Mouse (Mus musculus) CH12.LX (cell line): ENCODE measurements around the gene Nelfb. TPM values are rescaled to one million over a fixed set of nuclear protein-coding genes. Genes with fewer than 3 reads are reported as not detected.
A peak's percentile ranks its signal among the peaks of the same experiment; 100 is the strongest.

ENCODE experiments used
- DNase-seq: peaks from one replicate; pipeline ENCODE4 v3.0.0-alpha.2; 2013; ENCODE audit errors: extremely low read depth
- H3K27ac ChIP-seq: 2 replicates; pipeline ENCODE4 v1.5.1; 2012; ENCODE audit warnings: low read depth, mild to moderate bottlenecking, control low read depth, moderate library complexity; ENCODE audit not compliant: insufficient read depth
- H3K27me3 ChIP-seq: replicated peaks from 2 replicates; pipeline ENCODE3; 2012; ENCODE audit warnings: inconsistent platforms
- H3K36me3 ChIP-seq, 2 experiments: replicated peaks in 1 of 2; 2 replicates each; pipeline versions ENCODE3 to v1.6.1; 2012; ENCODE audit warnings: inconsistent platforms in 1 of 2, low read length in 1 of 2, mild to moderate bottlenecking in 1 of 2, mixed read lengths in 1 of 2, moderate library complexity in 1 of 2; ENCODE audit not compliant: control insufficient read depth in 1 of 2, insufficient read depth in 1 of 2
- H3K4me1 ChIP-seq, 2 experiments: 2 replicates each; pipeline ENCODE4 v1.6.1; 2012; ENCODE audit warnings: inconsistent platforms in 1 of 2, moderate library complexity in 1 of 2; ENCODE audit not compliant: insufficient read depth in 2 of 2, control insufficient read depth in 1 of 2
- H3K4me2 ChIP-seq: 2 replicates; pipeline ENCODE4 v1.6.1; 2012; ENCODE audit warnings: low read depth, mild to moderate bottlenecking, control low read depth; ENCODE audit not compliant: poor library complexity, insufficient read depth, severe bottlenecking
- H3K4me3 ChIP-seq, 3 experiments: fragments of 150-350 bp in 1 of 3; sonication (generic) in 1 of 3; replicated peaks in 1 of 3; 2 replicates each; pipeline versions ENCODE3 to v1.5.1; 2011 to 2012; ENCODE audit warnings: low read depth in 2 of 3, low read length in 2 of 3, mild to moderate bottlenecking in 2 of 3, moderate library complexity in 2 of 3, control low read depth in 1 of 3, improper control_type of control experiment in 1 of 3, inconsistent platforms in 1 of 3, mixed read lengths in 1 of 3; ENCODE audit not compliant: poor library complexity in 1 of 3
- H3K79me2 ChIP-seq: replicated peaks from 2 replicates; pipeline ENCODE4 v1.6.1; 2012; ENCODE audit warnings: mild to moderate bottlenecking, moderate library complexity; ENCODE audit not compliant: control insufficient read depth, poor library complexity, insufficient read depth, severe bottlenecking; ENCODE audit errors: extremely low read depth
- H3K9ac ChIP-seq: 2 replicates; pipeline ENCODE4 v1.6.1; 2012; ENCODE audit warnings: low read depth, mild to moderate bottlenecking, control low read depth, moderate library complexity; ENCODE audit not compliant: insufficient read depth
- H3K9me3 ChIP-seq: replicated peaks from 2 replicates; pipeline ENCODE3; 2012; ENCODE audit warnings: low read length, inconsistent platforms, mixed read lengths
- CHD1 ChIP-seq: IDR thresholded peaks from 2 replicates; pipeline ENCODE4 v1.6.1; 2012; ENCODE audit warnings: low read depth, low read length, improper control_type of control experiment, inconsistent platforms
- CTCF ChIP-seq, 2 experiments: IDR thresholded peaks in 1 of 2; conservative IDR thresholded peaks in 1 of 2; 2 replicates each; pipeline ENCODE4 v1.5.1; 2011 to 2012; ENCODE audit warnings: low read depth in 2 of 2, low read length in 2 of 2, improper control_type of control experiment in 1 of 2, inconsistent platforms in 1 of 2, mild to moderate bottlenecking in 1 of 2, moderate library complexity in 1 of 2
- ELF1 ChIP-seq: IDR thresholded peaks from 2 replicates; pipeline ENCODE4 v1.6.1; 2014; ENCODE audit warnings: low read depth, mild to moderate bottlenecking, inconsistent platforms, low read length, improper control_type of control experiment
- EP300 ChIP-seq: IDR thresholded peaks from 2 replicates; pipeline ENCODE4 v1.6.1; 2011; ENCODE audit warnings: low read length, improper control_type of control experiment
- ETS1 ChIP-seq: conservative IDR thresholded peaks from 2 replicates; pipeline ENCODE4 v1.6.1; 2012; ENCODE audit warnings: low read depth, mild to moderate bottlenecking, inconsistent platforms, low read length, improper control_type of control experiment, moderate library complexity
- GABPA ChIP-seq: IDR thresholded peaks from 2 replicates; pipeline ENCODE4 v1.6.1; 2012; ENCODE audit warnings: low read depth, low read length, improper control_type of control experiment, inconsistent platforms; ENCODE audit not compliant: insufficient replicate concordance
- HCFC1 ChIP-seq: IDR thresholded peaks from 2 replicates; pipeline ENCODE4 v1.6.1; 2012; ENCODE audit warnings: low read depth, mild to moderate bottlenecking, inconsistent platforms, low read length, improper control_type of control experiment
- JUND ChIP-seq: conservative IDR thresholded peaks from 2 replicates; pipeline ENCODE4 v1.6.1; 2011; ENCODE audit warnings: low read depth, low read length, improper control_type of control experiment
- MAX ChIP-seq: IDR thresholded peaks from 2 replicates; pipeline ENCODE4 v1.6.1; 2011; ENCODE audit warnings: low read length, improper control_type of control experiment
- MAZ ChIP-seq: IDR thresholded peaks from 2 replicates; pipeline ENCODE4 v1.6.1; 2012; ENCODE audit warnings: low read depth, mild to moderate bottlenecking, inconsistent platforms, low read length, improper control_type of control experiment, moderate library complexity
- MXI1 ChIP-seq: IDR thresholded peaks from 2 replicates; pipeline ENCODE4 v1.6.1; 2011; ENCODE audit warnings: mild to moderate bottlenecking, low read depth, low read length, improper control_type of control experiment
- RCOR1 ChIP-seq: conservative IDR thresholded peaks from 2 replicates; pipeline ENCODE4 v1.6.1; 2012; ENCODE audit warnings: low read depth, mild to moderate bottlenecking, inconsistent platforms, low read length, improper control_type of control experiment
- SIN3A ChIP-seq: IDR thresholded peaks from 2 replicates; pipeline ENCODE4 v1.6.1; 2012; ENCODE audit warnings: low read length, improper control_type of control experiment, inconsistent platforms
- TBP ChIP-seq: conservative IDR thresholded peaks from 2 replicates; pipeline ENCODE4 v1.6.1; 2011; ENCODE audit warnings: low read depth, low read length, improper control_type of control experiment
- ZC3H11A ChIP-seq: IDR thresholded peaks from 2 replicates; pipeline ENCODE4 v1.6.1; 2012; ENCODE audit warnings: low read depth, mild to moderate bottlenecking, inconsistent platforms, low read length, improper control_type of control experiment
- ZKSCAN1 ChIP-seq: IDR thresholded peaks from 2 replicates; pipeline ENCODE4 v1.6.1; 2012; ENCODE audit warnings: low read depth, inconsistent platforms, low read length, improper control_type of control experiment, borderline replicate concordance
- ZMIZ1 ChIP-seq: IDR thresholded peaks from 2 replicates; pipeline ENCODE4 v1.6.1; 2012; ENCODE audit warnings: low read depth, mild to moderate bottlenecking, inconsistent platforms, low read length, improper control_type of control experiment
- ZNF384 ChIP-seq: IDR thresholded peaks from 2 replicates; pipeline ENCODE4 v1.6.1; 2012; ENCODE audit warnings: low read depth, low read length, improper control_type of control experiment, inconsistent platforms
- dilution Hi-C: fragments of 300-500 bp; cut with MboI; formaldehyde crosslinking; loops from 2 replicates; pipeline ENCODE4 v1.14.3; 2020; ENCODE audit warnings: low sequenced_read_pairs; ENCODE audit not compliant: extremely low pct_unique_long_range_greater_than_20kb, extremely low pct_ligation_motif_present
- in situ Hi-C: fragments of 300-500 bp; cut with MboI; formaldehyde crosslinking; loops from 3 replicates; pipeline ENCODE4 v1.14.3; 2019; ENCODE audit warnings: low sequenced_read_pairs, low pct_ligation_motif_present, low pct_unique_long_range_greater_than_20kb, mixed read lengths
- polyA plus RNA-seq: library from polyadenylated mRNA; unstranded; fragments of >175 nt; gene quantifications from 2 replicates; pipeline ENCODE4 v1.2.1, GENCODE M21; 2012; ENCODE audit warnings: low read depth; ENCODE audit not compliant: insufficient read length
- total RNA-seq, 2 experiments: library from RNA; depleted of rRNA; stranded (reverse); fragments of 300-350 nt in 1 of 2; fragments of >200 nt in 1 of 2; gene quantifications; 2 replicates each; pipeline ENCODE4 v1.2.3; 2012 to 2014

Gene Nelfb
- total and polyA plus RNA-seq, 3 experiments: 53.6 to 58.0 (median 57.0) TPM

DNA sequence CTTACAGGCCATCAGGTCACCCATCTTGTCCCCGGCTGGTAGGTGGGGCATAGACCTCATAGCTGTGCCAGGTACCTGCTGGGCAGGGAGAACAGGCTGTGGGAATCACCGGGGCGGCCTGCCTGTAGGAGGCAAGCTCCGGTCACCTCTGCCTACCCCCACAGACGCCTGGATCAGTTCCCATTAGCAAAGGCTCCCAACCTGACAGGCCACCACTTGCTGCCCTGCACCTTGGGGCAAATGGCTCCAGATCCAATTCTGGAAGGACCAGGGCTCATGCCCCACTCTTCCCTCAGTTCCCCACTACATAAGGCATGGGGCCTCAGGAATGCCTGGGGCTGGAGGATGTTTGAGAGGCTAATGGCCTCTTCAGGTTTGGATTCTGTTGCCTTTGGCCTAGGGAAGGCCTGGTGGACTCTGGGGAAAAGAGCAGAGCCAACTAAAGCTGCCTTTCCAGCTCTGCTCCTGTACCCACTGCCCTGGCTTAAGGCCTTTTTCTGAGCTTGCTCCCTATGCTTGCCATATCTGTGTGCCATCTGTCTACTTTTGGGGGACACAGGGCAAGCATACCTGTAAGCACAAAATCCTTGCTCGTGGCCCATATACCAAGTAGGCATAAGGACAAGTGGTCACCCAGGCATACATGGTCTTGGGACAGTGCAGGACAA is 40.1 kb downstream of the Nelfb start:
- in situ Hi-C loops: no loop called here
- H3K9ac ChIP-seq: no peak overlapping the region
- peaks cover 29% of the 10 kb centered on the region for H3K27me3 ChIP-seq
- no peak for TF ChIP-seq RCOR1
- TF ChIP-seq MXI1: no peak
- no peak for TF ChIP-seq ELF1
- no peak for TF ChIP-seq MAX
- no peak for TF ChIP-seq CTCF (conservative IDR thresholded peaks at IDR 0.05 in 1 of 2, IDR thresholded peaks at IDR 0.05 in 1 of 2; ENCODE audit: low read depth in 2 of 2, low read length in 2 of 2)
- no peak for TF ChIP-seq ETS1
- TF ChIP-seq HCFC1: no peak
- TF ChIP-seq TBP: no peak
- no peak for TF ChIP-seq SIN3A
- no peak for TF ChIP-seq ZKSCAN1
- TF ChIP-seq GABPA: no peak
- TF ChIP-seq MAZ: no peak
- TF ChIP-seq CHD1: no peak
- TF ChIP-seq ZMIZ1: no peak
- TF ChIP-seq ZNF384: no peak
- TF ChIP-seq EP300: no peak
- TF ChIP-seq ZC3H11A: no peak
- H3K79me2 ChIP-seq: no peaks in the 10 kb centered on the region
- no peak overlapping the region for H3K27ac ChIP-seq
- no peaks in the 10 kb centered on the region for H3K9me3 ChIP-seq
- no peak overlapping the region for H3K4me2 ChIP-seq
- no peak overlapping the region for H3K4me3 ChIP-seq
- H3K4me1 ChIP-seq: peaks cover 15 to 24% of the 10 kb centered on the region in 2 experiments
- dilution Hi-C loops: no loop called here
- no peaks in the 10 kb centered on the region for H3K36me3 ChIP-seq
- DNase-seq: no peak

DNA sequence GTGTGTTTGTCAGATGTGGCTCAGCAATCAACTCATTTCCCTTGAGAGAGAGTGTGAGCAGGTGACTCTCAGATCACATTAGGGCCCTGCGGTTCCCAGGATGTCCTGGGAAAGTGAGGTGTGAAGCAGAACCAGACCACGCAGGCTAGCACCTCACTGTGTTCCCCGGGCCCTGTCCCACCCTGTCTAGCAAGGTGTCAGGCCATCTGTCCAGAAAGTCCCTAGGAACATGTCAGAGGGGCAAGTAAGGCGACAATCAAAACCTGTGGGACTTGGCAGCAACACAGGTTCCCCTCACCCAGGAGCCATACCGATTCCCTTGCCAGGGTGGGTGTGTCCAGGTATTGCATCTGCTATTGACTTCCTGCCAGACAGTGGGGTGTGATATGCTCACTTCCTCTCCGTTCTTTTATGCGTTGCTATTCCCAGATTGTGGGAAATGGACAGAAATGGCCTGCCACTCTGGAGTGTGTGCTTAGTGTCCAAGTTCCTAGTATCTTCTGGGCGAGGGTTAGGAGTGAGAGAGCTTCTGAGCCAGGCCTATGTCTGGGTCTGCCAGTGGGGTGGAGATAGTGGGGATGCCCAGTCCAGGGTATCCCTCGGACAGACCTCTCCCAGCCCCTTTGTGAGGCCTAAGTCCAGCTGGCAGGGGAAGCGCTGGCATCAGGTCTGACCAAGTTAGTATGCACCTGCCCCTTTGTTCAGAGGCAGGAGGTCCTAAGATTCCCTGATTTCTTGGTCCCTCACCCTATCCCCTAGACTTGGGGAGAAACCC is 40.8 kb downstream of the Nelfb start:
- Histone ChIP-seq H3K4me3 (no peak overlapping the region), H3K9ac (no peak overlapping the region), H3K36me3 (no peaks in the 10 kb centered on the region), H3K27me3 (peaks cover 22% of the 10 kb centered on the region), H3K4me2 (no peak overlapping the region), H3K79me2 (no peaks in the 10 kb centered on the region), H3K4me1 (peaks cover 15 to 26% of the 10 kb centered on the region in 2 experiments), H3K9me3 (no peaks in the 10 kb centered on the region), H3K27ac (no peak overlapping the region)
- in situ Hi-C loops: no loop called here
- dilution Hi-C loops: no loop called here
- TF ChIP-seq JUND (no peak), EP300 (0 out of 2 replicates have a peak, but pooled peaks have one; percentile 4)
- no peak for DNase-seq
